Mouse (Mus musculus) forebrain, embryonic 14.5 days (tissue): ENCODE results near the gene Hsf3. TPM values are rescaled to one million over a fixed set of nuclear protein-coding genes. Genes with fewer than 3 reads are reported as not detected.

ENCODE experiments used
- ATAC-seq: fragments of 200-750 bp; cut with Nextera tagmentation; 2 replicates; pipeline ENCODE4 v1.8.0; 2017; ENCODE audit warnings: mild to moderate bottlenecking, moderate library complexity
- DNase-seq: peaks from one replicate; pipeline ENCODE4 v3.0.0-alpha.2; 2015; ENCODE audit warnings: low spot score
- H3K27ac ChIP-seq: fragments of 300-500 bp; sonication (generic); 2 replicates; pipeline ENCODE4 v1.5.1; 2014; ENCODE audit warnings: low read depth, mild to moderate bottlenecking, control low read depth, low read length, moderate library complexity
- H3K27me3 ChIP-seq: fragments of 300-500 bp; sonication (generic); replicated peaks from 2 replicates; pipeline ENCODE4 v1.6.1; 2014; ENCODE audit warnings: low read length, control low read depth, mixed read lengths; ENCODE audit not compliant: control insufficient read depth, insufficient read depth
- H3K36me3 ChIP-seq: fragments of 300-500 bp; sonication (generic); 2 replicates; pipeline ENCODE4 v1.6.1; 2014; ENCODE audit warnings: low read length, control low read depth; ENCODE audit not compliant: control insufficient read depth, insufficient read depth
- H3K4me1 ChIP-seq: fragments of 300-500 bp; sonication (generic); 2 replicates; pipeline ENCODE4 v1.6.1; 2014; ENCODE audit warnings: antibody characterized with exemption, low read length, control low read depth; ENCODE audit not compliant: control insufficient read depth, insufficient read depth
- H3K4me2 ChIP-seq: fragments of 300-500 bp; sonication (generic); 2 replicates; pipeline ENCODE4 v1.6.1; 2014; ENCODE audit warnings: mild to moderate bottlenecking, control low read depth, low read length
- H3K4me3 ChIP-seq: fragments of 300-500 bp; sonication (generic); 2 replicates; pipeline ENCODE4 v1.5.1; 2014; ENCODE audit warnings: low read depth, low read length, control low read depth
- H3K9ac ChIP-seq: fragments of 300-500 bp; sonication (generic); 2 replicates; pipeline ENCODE4 v1.6.1; 2014; ENCODE audit warnings: mild to moderate bottlenecking, low read length, control low read depth, moderate library complexity
- H3K9me3 ChIP-seq: fragments of 300-500 bp; sonication (generic); replicated peaks from 2 replicates; pipeline ENCODE4 v1.6.1; 2016; ENCODE audit warnings: low read length, control low read depth, mixed read lengths; ENCODE audit not compliant: control insufficient read depth
- WGBS: fragments of 180-500 bp; shearing (Covaris S2); extraction: QIAGEN DNeasy Blood & Tissue Kit; methylation state at CpG from one replicate; pipeline ENCODE4 v1.1.7; 2014; 5-methylcytosine and 5-hydroxymethylcytosine counted together
- polyA plus RNA-seq: library from polyadenylated mRNA; unstranded; fragments of >200 nt; fragmentation: Nextera tagmentation; extraction: Ambion mirVana; gene quantifications from 2 replicates; pipeline ENCODE4 v1.2.1, GENCODE M21; 2014

The Hsf3 gene
- polyA plus RNA-seq, 1 experiment from 2014 or later, result not detected

GRCm38 (mm10) chrX:96293338-96293737 lies 162.8 kb downstream of the Hsf3 start, which contains the start of gene Vsig4:
Vsig4 (minus strand) TSS chrX:96293438.
- no peak within 1 kb of the TSS for H3K4me3 ChIP-seq
- H3K27ac ChIP-seq, result no peak within 1 kb of the TSS
- DNase-seq, result no peak
- no peaks in the 10 kb centered on the region for H3K27me3 ChIP-seq
- 94% methylated on average over 3 of the region's 3 CpGs for WGBS
- no peak for ATAC-seq
- H3K9me3 ChIP-seq, result no peaks in the 10 kb centered on the region
- H3K36me3 ChIP-seq, result no peaks in the 10 kb centered on the region
- no peaks in the 10 kb centered on the region for H3K4me1 ChIP-seq
- H3K9ac ChIP-seq, result no peak within 1 kb of the TSS
- no peak within 1 kb of the TSS for H3K4me2 ChIP-seq

GRCm38 (mm10) chrX:96256509-96256908 lies 199.6 kb downstream of the Hsf3 start:
- H3K4me3 ChIP-seq, result no peak overlapping the region
- no peaks in the 10 kb centered on the region for H3K27me3 ChIP-seq
- no peaks in the 10 kb centered on the region for H3K36me3 ChIP-seq
- no peak for DNase-seq
- H3K4me1 ChIP-seq, result no peaks in the 10 kb centered on the region
- no peak overlapping the region for H3K27ac ChIP-seq
- no peak for ATAC-seq
- H3K9ac ChIP-seq, result no peak overlapping the region
- H3K4me2 ChIP-seq, result no peak overlapping the region
- no peaks in the 10 kb centered on the region for H3K9me3 ChIP-seq

Other genes with a start within 250 kb of the Hsf3 start
- gene Vsig4, start 162.9 kb downstream of the Hsf3 start, polyA plus RNA-seq, result not detected in 2 replicates
- gene Heph, start 935 bp downstream of the Hsf3 start, polyA plus RNA-seq, result 3.0 and 3.5 TPM in 2 replicates